Mouse (Mus musculus) granulocyte monocyte progenitor cell, adult 5-6 weeks (primary cell): ENCODE measurements around the gene Nr2e1. TPM values are rescaled to one million over a fixed set of nuclear protein-coding genes. Genes with fewer than 3 reads are reported as not detected.

Experiments used
- ATAC-seq: replicated peaks from 2 replicates; pipeline ENCODE4 v1.8.0; 2016; ENCODE audit warnings: mild to moderate bottlenecking, moderate TSS enrichment, inconsistent platforms; ENCODE audit not compliant: poor library complexity, severe bottlenecking
- total RNA-seq, 2 experiments: library from RNA; stranded (forward) in 1 of 2; stranded (reverse) in 1 of 2; fragments of 200-712, 200-1000 nt in 1 of 2; fragments of >200 nt in 1 of 2; fragmentation: Nextera tagmentation in 1 of 2; gene quantifications; 2 replicates each; pipeline ENCODE4 v1.2.3; 2014 to 2017

Gene Nr2e1
- total RNA-seq, 2 experiments from 2014 or later, result not detected

- ATAC-seq, result no peak
Measured at GRCm38 (mm10) chr10:42589505-42589904, 6.1 kb upstream of the Nr2e1 start.

GRCm38 (mm10) chr10:42587961-42588750, 4.7 kb upstream of the Nr2e1 start:
- no peak for ATAC-seq

GRCm38 (mm10) chr10:42585596-42586305, 2.3 kb upstream of the Nr2e1 start:
- no peak for ATAC-seq

- ATAC-seq, result no peak
Measured at GRCm38 (mm10) chr10:42585156-42585555, 1.7 kb upstream of the Nr2e1 start.

- ATAC-seq, result no peak
Measured at GRCm38 (mm10) chr10:42584436-42584983, 1.1 kb upstream of the Nr2e1 start.

GRCm38 (mm10) chr10:42583902-42584435, 537 bp upstream of the Nr2e1 start:
- no peak for ATAC-seq

- ATAC-seq, result no peak
Measured at GRCm38 (mm10) chr10:42582566-42583110, 794 bp downstream of the Nr2e1 start.

GRCm38 (mm10) chr10:42581694-42582565, 1.5 kb downstream of the Nr2e1 start:
- peak; percentile 28; the same call in 1 of the 2 replicates for ATAC-seq

GRCm38 (mm10) chr10:42580951-42581277, 2.5 kb downstream of the Nr2e1 start:
- no peak for ATAC-seq

- 0 out of 2 replicates have a peak, but pooled peaks have one; percentile 31 for ATAC-seq
Measured at GRCm38 (mm10) chr10:42580131-42580950, 3.1 kb downstream of the Nr2e1 start.

GRCm38 (mm10) chr10:42579475-42580130, 3.8 kb downstream of the Nr2e1 start:
- ATAC-seq, result peak; percentile 13; the same call in 1 of the 2 replicates

GRCm38 (mm10) chr10:42578698-42579474, 4.5 kb downstream of the Nr2e1 start:
- ATAC-seq, result no peak

GRCm38 (mm10) chr10:42578281-42578675, 5.2 kb downstream of the Nr2e1 start:
- ATAC-seq, result no peak

- ATAC-seq, result no peak
Measured at GRCm38 (mm10) chr10:42577525-42578280, 5.7 kb downstream of the Nr2e1 start.

GRCm38 (mm10) chr10:42574639-42575038, 8.8 kb downstream of the Nr2e1 start:
- no peak; the same call in 1 of the 2 replicates for ATAC-seq

GRCm38 (mm10) chr10:42572971-42573370, 10.5 kb downstream of the Nr2e1 start:
- ATAC-seq, result no peak

- ATAC-seq, result peak; percentile 37; the same call in 1 of the 2 replicates
Measured at GRCm38 (mm10) chr10:42572567-42572966, 10.9 kb downstream of the Nr2e1 start.
